Mouse (Mus musculus): ENCODE measurements around the gene Npl. TPM values are rescaled to one million over a fixed set of nuclear protein-coding genes. Genes with fewer than 3 reads are reported as not detected.

Gene Npl
- polyA plus RNA-seq, 1 experiment from 2014 or later: 6.3 TPM

DNA sequence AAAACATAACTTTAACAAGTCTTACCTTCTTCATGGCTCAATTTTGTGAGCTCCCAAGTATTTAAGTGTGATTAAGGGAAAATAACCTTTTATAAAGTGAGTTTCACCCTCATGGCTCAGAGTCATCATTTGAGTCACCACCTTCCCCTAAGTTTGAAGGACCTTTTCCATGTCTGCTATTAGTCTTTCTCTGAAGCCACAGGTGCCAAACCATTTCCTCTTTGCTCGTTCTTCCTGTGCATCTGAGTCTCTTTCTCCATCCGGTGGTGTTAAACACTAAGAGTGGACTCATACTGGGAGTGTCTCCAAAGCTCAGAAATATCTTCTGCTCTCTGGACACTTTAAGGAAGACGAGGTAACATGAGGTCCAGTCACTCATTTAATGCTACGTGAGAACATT is 33.3 kb upstream of the Npl start:
- ATAC-seq (replicated peaks; ENCODE audit: insufficient number of reproducible peaks, low FRiP score, low TSS enrichment): no peak
- no peak overlapping the region for H3K9ac ChIP-seq (ENCODE audit: low read depth, low read length)
- no peak overlapping the region for H3K27ac ChIP-seq (ENCODE audit: low read depth, low read length)
- no peaks in the 10 kb centered on the region for H3K36me3 ChIP-seq (ENCODE audit: control insufficient read depth, insufficient read depth, low read length)
- H3K27me3 ChIP-seq (ENCODE audit: control insufficient read depth, insufficient read depth, low read length): no peaks in the 10 kb centered on the region
- H3K4me1 ChIP-seq (ENCODE audit: control insufficient read depth, insufficient read depth, low read length): no peaks in the 10 kb centered on the region
- 66% methylated on average over 4 of the region's 4 CpGs for WGBS (ENCODE audit: insufficient replicate concordance)
- H3K4me2 ChIP-seq: no peak overlapping the region
- H3K4me3 ChIP-seq (ENCODE audit: low read depth, low read length): no peak overlapping the region
- no peaks in the 10 kb centered on the region for H3K9me3 ChIP-seq (replicated peaks; ENCODE audit: control insufficient read depth, low read length)

DNA sequence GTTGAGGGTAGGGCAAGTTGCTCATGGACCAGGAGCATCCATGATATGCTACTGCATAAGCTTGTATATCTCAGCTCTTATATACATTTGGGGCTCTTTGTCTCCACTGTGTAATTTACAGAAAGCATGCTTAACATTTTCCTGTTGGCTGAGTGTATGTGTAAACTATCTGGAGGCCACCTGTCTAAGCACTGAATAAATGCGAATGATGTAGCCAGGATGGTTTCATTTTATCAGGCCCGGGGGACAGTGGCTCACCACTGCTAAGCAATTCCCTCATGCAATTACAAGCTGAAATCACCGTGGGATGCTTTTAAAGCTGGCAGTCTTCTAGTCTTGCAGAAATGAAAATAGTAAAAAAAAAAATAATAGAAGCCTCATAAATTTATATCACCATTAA is 24.9 kb upstream of the Npl start:
- no peak overlapping the region for H3K9ac ChIP-seq (ENCODE audit: low read depth, low read length)
- H3K36me3 ChIP-seq (ENCODE audit: control insufficient read depth, insufficient read depth, low read length): no peaks in the 10 kb centered on the region
- no peak overlapping the region for H3K27ac ChIP-seq (ENCODE audit: low read depth, low read length)
- H3K9me3 ChIP-seq (replicated peaks; ENCODE audit: control insufficient read depth, low read length): no peaks in the 10 kb centered on the region
- no peaks in the 10 kb centered on the region for H3K4me1 ChIP-seq (ENCODE audit: control insufficient read depth, insufficient read depth, low read length)
- H3K27me3 ChIP-seq (ENCODE audit: control insufficient read depth, insufficient read depth, low read length): no peaks in the 10 kb centered on the region
- ATAC-seq (replicated peaks; ENCODE audit: insufficient number of reproducible peaks, low FRiP score, low TSS enrichment): no peak
- 76% methylated on average over 3 of the region's 3 CpGs for WGBS (ENCODE audit: insufficient replicate concordance)
- no peak overlapping the region for H3K4me2 ChIP-seq
- no peak overlapping the region for H3K4me3 ChIP-seq (ENCODE audit: low read depth, low read length)

DNA sequence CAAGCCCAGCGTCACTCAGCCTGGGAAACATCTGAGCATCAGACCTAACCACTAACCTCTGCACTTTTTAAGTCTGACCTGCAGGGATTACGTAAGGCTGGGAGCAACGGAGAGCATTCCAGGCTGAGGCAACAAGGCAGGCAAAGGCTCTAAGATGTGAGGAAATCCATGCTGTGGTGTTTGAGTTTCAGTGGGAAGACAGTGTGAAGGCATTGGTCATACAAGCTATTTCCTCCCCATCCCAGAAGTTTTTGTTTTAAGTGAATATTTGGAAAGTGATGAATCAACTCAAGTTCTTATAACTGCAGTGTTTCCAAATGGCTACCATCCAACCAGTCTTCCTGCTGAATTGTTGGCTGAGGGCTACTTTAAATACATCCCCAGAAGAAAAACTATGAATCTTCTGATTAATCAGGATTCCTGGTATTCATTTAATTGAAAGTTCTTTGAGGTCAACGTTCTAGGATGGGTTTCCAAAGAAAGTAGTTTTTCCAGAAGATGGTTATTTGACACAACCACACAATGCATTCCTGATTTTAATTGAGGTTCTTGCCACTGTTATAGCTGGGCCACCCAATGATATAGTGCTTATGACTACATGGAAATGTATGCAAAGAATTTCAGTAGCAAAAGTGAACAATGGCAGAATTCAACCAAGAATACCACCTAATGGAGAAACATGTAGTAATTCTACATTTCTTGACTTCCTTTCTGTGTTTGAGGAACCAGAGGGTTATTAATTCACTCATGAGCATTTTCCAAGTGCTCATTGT is 22.6 kb upstream of the Npl start:
- Histone ChIP-seq H3K4me3 (ENCODE audit: low read depth, low read length) (no peak overlapping the region), H3K27me3 (ENCODE audit: control insufficient read depth, insufficient read depth, low read length) (no peaks in the 10 kb centered on the region), H3K4me1 (ENCODE audit: control insufficient read depth, insufficient read depth, low read length) (no peaks in the 10 kb centered on the region), H3K27ac (ENCODE audit: low read depth, low read length) (no peak overlapping the region), H3K9ac (ENCODE audit: low read depth, low read length) (no peak overlapping the region), H3K9me3 (replicated peaks; ENCODE audit: control insufficient read depth, low read length) (no peaks in the 10 kb centered on the region), H3K4me2 (no peak overlapping the region), H3K36me3 (ENCODE audit: control insufficient read depth, insufficient read depth, low read length) (no peaks in the 10 kb centered on the region)
- no peak for ATAC-seq (replicated peaks; ENCODE audit: insufficient number of reproducible peaks, low FRiP score, low TSS enrichment)
- 61% methylated on average over 4 of the region's 4 CpGs for WGBS (ENCODE audit: insufficient replicate concordance)

DNA sequence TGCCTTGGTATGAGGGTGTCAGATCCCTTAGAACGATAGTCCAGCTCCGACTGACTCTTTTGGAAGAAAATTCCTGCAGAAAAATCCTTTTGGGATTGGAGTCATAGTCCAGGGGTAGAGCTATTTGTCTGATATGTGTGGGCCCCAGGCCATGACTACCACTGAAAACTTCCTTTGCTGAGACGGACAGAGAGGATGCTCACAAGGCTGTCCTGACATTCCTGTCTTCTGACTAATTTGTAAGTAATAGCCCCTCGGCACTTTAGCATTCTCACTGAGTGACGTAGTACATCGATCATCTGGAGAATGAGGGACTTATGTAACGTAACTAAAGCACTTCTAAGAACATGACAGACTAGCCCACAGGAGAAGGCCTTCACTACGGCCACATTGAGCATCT is 15.9 kb upstream of the Npl start:
- no peaks in the 10 kb centered on the region for H3K27me3 ChIP-seq (ENCODE audit: control insufficient read depth, insufficient read depth, low read length)
- 48% methylated on average over 8 of the region's 8 CpGs for WGBS (ENCODE audit: insufficient replicate concordance)
- H3K4me3 ChIP-seq (ENCODE audit: low read depth, low read length): no peak overlapping the region
- H3K4me2 ChIP-seq: no peak overlapping the region
- H3K9ac ChIP-seq (ENCODE audit: low read depth, low read length): no peak overlapping the region
- H3K9me3 ChIP-seq (replicated peaks; ENCODE audit: control insufficient read depth, low read length): no peaks in the 10 kb centered on the region
- no peak overlapping the region for H3K27ac ChIP-seq (ENCODE audit: low read depth, low read length)
- H3K36me3 ChIP-seq (ENCODE audit: control insufficient read depth, insufficient read depth, low read length): no peaks in the 10 kb centered on the region
- H3K4me1 ChIP-seq (ENCODE audit: control insufficient read depth, insufficient read depth, low read length): peaks cover 3% of the 10 kb centered on the region; the same call in 1 of the 2 replicates
- ATAC-seq (replicated peaks; ENCODE audit: insufficient number of reproducible peaks, low FRiP score, low TSS enrichment): no peak

DNA sequence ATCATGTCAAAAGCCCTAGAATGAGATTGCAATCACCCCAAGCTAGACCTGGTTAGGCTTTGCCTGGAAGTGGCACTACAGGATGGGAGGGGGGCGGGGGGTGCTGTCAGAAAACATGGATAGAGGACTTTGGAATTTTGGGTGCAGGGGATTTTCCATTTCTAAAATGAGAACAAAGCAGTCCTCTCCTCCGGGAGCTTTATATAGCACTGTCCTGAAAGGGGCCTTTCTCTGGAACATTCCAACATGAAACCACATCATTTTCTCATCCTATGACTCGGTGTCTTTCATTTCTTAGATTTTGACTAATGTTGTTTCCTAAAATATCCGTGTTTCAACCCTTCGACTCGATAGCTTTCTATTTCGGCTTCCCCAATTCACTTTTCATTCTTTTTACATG is 14.9 kb upstream of the Npl start:
- ATAC-seq (replicated peaks; ENCODE audit: insufficient number of reproducible peaks, low FRiP score, low TSS enrichment): no peak
- 79% methylated on average over 7 of the region's 7 CpGs for WGBS (ENCODE audit: insufficient replicate concordance)

DNA sequence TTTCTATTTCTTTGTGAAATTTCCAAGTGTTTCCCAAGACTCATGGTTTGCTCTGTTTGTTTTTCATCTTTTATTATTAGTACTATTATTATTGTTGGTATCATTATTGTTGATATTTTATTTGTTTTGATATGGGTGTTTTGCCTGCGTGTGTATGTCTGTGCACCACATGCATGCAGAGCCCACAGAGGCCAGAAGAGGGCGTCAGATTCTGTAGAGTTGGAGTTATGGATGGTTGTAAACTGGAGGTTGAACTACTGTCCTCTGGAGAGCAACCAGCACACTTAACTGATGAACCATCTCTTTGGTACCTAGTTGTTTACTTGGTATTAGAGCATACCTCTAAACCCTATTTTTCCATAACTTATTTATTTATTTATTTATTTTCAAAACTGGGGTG is 13.8 kb upstream of the Npl start:
- ATAC-seq (replicated peaks; ENCODE audit: insufficient number of reproducible peaks, low FRiP score, low TSS enrichment): no peak
- Histone ChIP-seq H3K4me3 (ENCODE audit: low read depth, low read length) (no peak overlapping the region), H3K4me1 (ENCODE audit: control insufficient read depth, insufficient read depth, low read length) (peaks cover 3% of the 10 kb centered on the region; the same call in 1 of the 2 replicates), H3K27ac (ENCODE audit: low read depth, low read length) (no peak overlapping the region), H3K9me3 (replicated peaks; ENCODE audit: control insufficient read depth, low read length) (no peaks in the 10 kb centered on the region), H3K27me3 (ENCODE audit: control insufficient read depth, insufficient read depth, low read length) (0 out of 2 replicates have a peak, but pooled peaks cover under 1% of the 10 kb centered on the region), H3K4me2 (no peak overlapping the region), H3K9ac (ENCODE audit: low read depth, low read length) (no peak overlapping the region), H3K36me3 (ENCODE audit: control insufficient read depth, insufficient read depth, low read length) (no peaks in the 10 kb centered on the region)
- 47% methylated on average over 2 of the region's 2 CpGs for WGBS (ENCODE audit: insufficient replicate concordance)

More for the DNA sequence above, 14.9 kb upstream of the Npl start:
- H3K9ac ChIP-seq (ENCODE audit: low read depth, low read length): no peak overlapping the region
- no peaks in the 10 kb centered on the region for H3K9me3 ChIP-seq (replicated peaks; ENCODE audit: control insufficient read depth, low read length)
- H3K4me1 ChIP-seq (ENCODE audit: control insufficient read depth, insufficient read depth, low read length): peaks cover 3% of the 10 kb centered on the region; the same call in 1 of the 2 replicates
- no peak overlapping the region for H3K4me3 ChIP-seq (ENCODE audit: low read depth, low read length)
- H3K27ac ChIP-seq (ENCODE audit: low read depth, low read length): no peak overlapping the region
- H3K36me3 ChIP-seq (ENCODE audit: control insufficient read depth, insufficient read depth, low read length): no peaks in the 10 kb centered on the region
- no peak overlapping the region for H3K4me2 ChIP-seq
- no peaks in the 10 kb centered on the region for H3K27me3 ChIP-seq (ENCODE audit: control insufficient read depth, insufficient read depth, low read length)

DNA sequence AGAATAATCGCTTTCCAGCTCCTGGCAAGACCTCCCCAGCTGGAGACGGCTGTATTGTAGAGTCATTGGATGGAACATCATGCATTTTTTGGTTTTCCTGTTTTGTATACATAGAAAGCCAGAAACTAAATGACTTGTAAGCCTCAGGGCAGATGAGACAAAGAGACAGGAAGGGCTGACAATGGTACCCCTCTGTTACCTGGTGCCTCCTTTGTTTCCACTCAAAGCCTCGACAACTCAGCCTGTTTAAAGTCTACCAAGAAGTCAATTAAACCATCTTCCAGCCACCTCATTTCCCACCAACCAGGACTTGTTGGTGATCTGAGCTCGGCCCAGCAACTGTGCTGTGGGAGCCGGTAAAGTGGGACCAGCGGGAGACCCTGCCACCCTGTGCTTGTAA is 11.0 kb upstream of the Npl start:
- Histone ChIP-seq H3K4me3 (ENCODE audit: low read depth, low read length) (no peak overlapping the region), H3K9ac (ENCODE audit: low read depth, low read length) (no peak overlapping the region), H3K27ac (ENCODE audit: low read depth, low read length) (no peak overlapping the region), H3K4me1 (ENCODE audit: control insufficient read depth, insufficient read depth, low read length) (peaks cover 3% of the 10 kb centered on the region; the same call in 1 of the 2 replicates), H3K36me3 (ENCODE audit: control insufficient read depth, insufficient read depth, low read length) (no peaks in the 10 kb centered on the region), H3K9me3 (replicated peaks; ENCODE audit: control insufficient read depth, low read length) (no peaks in the 10 kb centered on the region), H3K27me3 (ENCODE audit: control insufficient read depth, insufficient read depth, low read length) (peaks cover 4% of the 10 kb centered on the region; the same call in 1 of the 2 replicates), H3K4me2 (no peak overlapping the region)
- WGBS (ENCODE audit: insufficient replicate concordance): 76% methylated on average over 6 of the region's 6 CpGs
- ATAC-seq (replicated peaks; ENCODE audit: insufficient number of reproducible peaks, low FRiP score, low TSS enrichment): no peak

DNA sequence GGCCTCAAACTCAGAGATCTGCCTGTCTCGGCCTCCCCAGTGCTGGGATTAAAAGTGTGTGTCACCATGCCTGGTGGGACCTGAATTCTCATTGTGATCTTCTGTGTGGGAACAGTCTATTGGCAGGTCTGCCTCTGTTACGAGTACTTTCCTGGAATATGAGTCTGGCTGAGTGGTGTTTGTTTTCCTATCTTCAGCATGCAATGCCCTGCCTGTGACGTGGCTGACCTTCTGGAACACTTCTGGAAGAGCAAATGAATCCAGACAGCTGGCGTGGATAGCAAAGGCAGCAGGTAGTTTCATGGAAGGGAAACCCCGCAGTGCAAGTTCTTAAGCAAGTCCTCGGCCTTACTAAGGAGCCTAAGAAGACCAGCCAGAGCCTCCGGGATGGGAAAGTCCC is 9.9 kb upstream of the Npl start:
- Histone ChIP-seq H3K4me1 (ENCODE audit: control insufficient read depth, insufficient read depth, low read length) (peaks cover 3% of the 10 kb centered on the region; the same call in 1 of the 2 replicates), H3K9me3 (replicated peaks; ENCODE audit: control insufficient read depth, low read length) (no peaks in the 10 kb centered on the region), H3K27ac (ENCODE audit: low read depth, low read length) (no peak overlapping the region), H3K9ac (ENCODE audit: low read depth, low read length) (no peak overlapping the region), H3K4me3 (ENCODE audit: low read depth, low read length) (no peak overlapping the region), H3K27me3 (ENCODE audit: control insufficient read depth, insufficient read depth, low read length) (peaks cover 4% of the 10 kb centered on the region; the same call in 1 of the 2 replicates), H3K36me3 (ENCODE audit: control insufficient read depth, insufficient read depth, low read length) (no peaks in the 10 kb centered on the region), H3K4me2 (no peak overlapping the region)
- WGBS (ENCODE audit: insufficient replicate concordance): 63% methylated on average over 7 of the region's 7 CpGs
- ATAC-seq (replicated peaks; ENCODE audit: insufficient number of reproducible peaks, low FRiP score, low TSS enrichment): no peak

DNA sequence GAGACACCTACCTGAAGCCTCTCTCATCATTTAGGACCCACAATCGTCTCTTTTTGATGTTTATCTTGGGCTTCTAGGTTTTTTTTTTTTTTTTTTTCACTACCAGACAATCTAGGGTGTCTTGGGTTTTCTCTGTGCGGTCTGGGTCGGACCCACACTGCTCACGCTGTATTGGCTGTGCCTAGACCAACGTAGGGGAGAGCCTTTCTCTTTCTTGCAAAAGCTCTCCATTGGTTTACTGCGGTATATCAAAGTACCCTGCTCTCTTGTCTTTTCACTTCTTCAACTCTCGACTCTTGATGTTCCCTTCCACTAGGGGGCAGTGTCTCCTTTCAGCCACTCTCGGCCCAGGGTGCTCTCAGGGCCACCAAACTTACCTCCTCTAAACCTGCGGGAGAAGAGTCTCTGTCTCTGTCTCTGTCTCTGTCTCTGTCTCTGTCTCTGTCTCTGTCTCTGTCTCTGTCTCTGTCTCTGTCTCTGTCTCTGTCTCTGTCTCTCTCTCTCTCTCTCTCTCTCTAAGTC is 9.3 kb upstream of the Npl start:
- H3K27me3 ChIP-seq (ENCODE audit: control insufficient read depth, insufficient read depth, low read length): peaks cover 4% of the 10 kb centered on the region; the same call in 1 of the 2 replicates
- no peak overlapping the region for H3K4me2 ChIP-seq
- H3K4me3 ChIP-seq (ENCODE audit: low read depth, low read length): no peak overlapping the region
- 14% methylated on average over 9 of the region's 9 CpGs for WGBS (ENCODE audit: insufficient replicate concordance)
- no peak overlapping the region for H3K27ac ChIP-seq (ENCODE audit: low read depth, low read length)
- no peak for ATAC-seq (replicated peaks; ENCODE audit: insufficient number of reproducible peaks, low FRiP score, low TSS enrichment)
- no peaks in the 10 kb centered on the region for H3K36me3 ChIP-seq (ENCODE audit: control insufficient read depth, insufficient read depth, low read length)
- no peaks in the 10 kb centered on the region for H3K9me3 ChIP-seq (replicated peaks; ENCODE audit: control insufficient read depth, low read length)
- no peak overlapping the region for H3K9ac ChIP-seq (ENCODE audit: low read depth, low read length)
- no peaks in the 10 kb centered on the region for H3K4me1 ChIP-seq (ENCODE audit: control insufficient read depth, insufficient read depth, low read length)

Data from heart, embryonic 11.5 days (tissue).